Comparison of ENCODE assay signal across 38 mouse cellular contexts in the genomic region with DNA sequence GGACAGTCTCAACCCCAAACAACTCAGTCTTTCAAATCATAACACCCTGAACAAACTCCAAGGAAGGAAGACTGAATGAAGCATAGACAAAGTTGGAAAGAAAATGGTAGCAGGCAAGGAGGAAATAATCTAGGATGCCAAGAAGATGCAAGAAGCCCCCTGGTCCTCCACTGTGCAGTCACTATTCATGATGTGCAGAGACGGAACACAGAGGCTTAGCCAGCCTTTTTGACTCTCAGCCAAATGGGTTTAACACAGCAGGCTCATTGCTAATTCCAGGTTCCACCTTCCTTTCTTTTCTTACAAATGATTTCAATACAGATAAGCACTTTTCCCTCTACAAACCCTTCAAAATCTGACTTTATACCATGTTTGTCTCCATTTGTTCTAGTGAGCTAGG. TPM values are rescaled to one million over a fixed set of nuclear protein-coding genes. Genes with fewer than 3 reads are reported as not detected.
"Had no signal": no experiment of that assay in that cellular context is flagged by ENCODE, and none has a peak within 500 bp of the region (broad histone marks: within the 10 kb centered on the region; RNA-seq: fewer than 3 reads in every experiment).

No protein-coding gene starts in this region.

RNA-seq across cellular contexts. Expression of a gene that starts 1.7 kb away (rescaled TPM):
- total RNA-seq: gastrocnemius, adult 18-20 months; gastrocnemius, adult 8-10 months; gastrocnemius, postnatal 14 days; gastrocnemius, postnatal 4 days; granulocyte monocyte progenitor cell, adult 5-6 weeks; heart, adult 2 months; heart, postnatal 14 days; heart, postnatal 36 days; hematopoietic stem cell, adult 5-6 weeks; layer of hippocampus, adult 18-20 months; layer of hippocampus, adult 8-10 months; layer of hippocampus, postnatal 14 days; layer of hippocampus, postnatal 36 days; left cerebral cortex, postnatal 10 days; left cerebral cortex, postnatal 4 days; liver, adult 2 months had no signal
- polyA plus RNA-seq: heart, adult 2 months; heart, embryonic 11.5 days; heart, embryonic 13.5 days; heart, embryonic 15.5 days; heart, postnatal 0 days; hindbrain, embryonic 11.5 days; hindbrain, embryonic 15.5 days; intestine, embryonic 14.5 days; intestine, embryonic 16.5 days; kidney, embryonic 15.5 days; large intestine, adult 2 months; limb, embryonic 11.5 days; limb, embryonic 13.5 days; limb, embryonic 15.5 days; liver, adult 2 months; liver, embryonic 12.5 days; liver, embryonic 14.5 days; liver, embryonic 16.5 days had no signal

RNA-seq across cellular contexts. Expression of a gene that starts 14.7 kb away (rescaled TPM):
- total RNA-seq: gastrocnemius, adult 18-20 months; gastrocnemius, adult 8-10 months; gastrocnemius, postnatal 14 days; gastrocnemius, postnatal 4 days; granulocyte monocyte progenitor cell, adult 5-6 weeks; heart, adult 2 months; heart, postnatal 14 days; heart, postnatal 36 days; hematopoietic stem cell, adult 5-6 weeks; hindbrain, postnatal 0 days; layer of hippocampus, adult 18-20 months; layer of hippocampus, adult 8-10 months; left cerebral cortex, postnatal 10 days; liver, adult 2 months had no signal
- polyA plus RNA-seq: heart, adult 2 months; heart, embryonic 11.5 days; heart, embryonic 13.5 days; heart, embryonic 15.5 days; heart, postnatal 0 days; hindbrain, embryonic 11.5 days; hindbrain, embryonic 13.5 days; hindbrain, embryonic 15.5 days; hindbrain, postnatal 0 days; intestine, embryonic 14.5 days; intestine, embryonic 16.5 days; kidney, embryonic 15.5 days; kidney, postnatal 0 days; large intestine, adult 2 months; limb, embryonic 11.5 days; limb, embryonic 13.5 days; limb, embryonic 15.5 days; liver, adult 2 months; liver, embryonic 12.5 days; liver, embryonic 14.5 days; liver, embryonic 16.5 days had no signal

RNA-seq across cellular contexts. Expression of a gene that starts 20.5 kb away (rescaled TPM):
- total RNA-seq: gastrocnemius, adult 18-20 months; gastrocnemius, adult 8-10 months; gastrocnemius, postnatal 14 days; gastrocnemius, postnatal 4 days; granulocyte monocyte progenitor cell, adult 5-6 weeks; heart, adult 2 months; heart, postnatal 14 days; heart, postnatal 36 days; hematopoietic stem cell, adult 5-6 weeks; hindbrain, postnatal 0 days; layer of hippocampus, adult 18-20 months; layer of hippocampus, adult 8-10 months; layer of hippocampus, postnatal 14 days; layer of hippocampus, postnatal 36 days; left cerebral cortex, adult 18-20 months; left cerebral cortex, adult 8-10 months; left cerebral cortex, postnatal 10 days; left cerebral cortex, postnatal 25 days; left cerebral cortex, postnatal 4 days; liver, adult 2 months had no signal
- polyA plus RNA-seq: heart, adult 2 months; heart, embryonic 11.5 days; heart, embryonic 13.5 days; heart, embryonic 15.5 days; heart, postnatal 0 days; hindbrain, embryonic 11.5 days; hindbrain, embryonic 13.5 days; hindbrain, embryonic 15.5 days; hindbrain, postnatal 0 days; intestine, embryonic 14.5 days; intestine, embryonic 16.5 days; kidney, embryonic 15.5 days; kidney, postnatal 0 days; large intestine, adult 2 months; limb, embryonic 11.5 days; limb, embryonic 13.5 days; limb, embryonic 15.5 days; liver, adult 2 months; liver, embryonic 12.5 days; liver, embryonic 14.5 days; liver, embryonic 16.5 days had no signal

RNA-seq across cellular contexts. Expression of a gene that starts 38.1 kb away (rescaled TPM):
- total RNA-seq: gastrocnemius, adult 18-20 months; gastrocnemius, adult 8-10 months; gastrocnemius, postnatal 14 days; gastrocnemius, postnatal 4 days; granulocyte monocyte progenitor cell, adult 5-6 weeks; heart, adult 2 months; heart, postnatal 14 days; heart, postnatal 36 days; hematopoietic stem cell, adult 5-6 weeks; hindbrain, postnatal 0 days; layer of hippocampus, adult 18-20 months; layer of hippocampus, adult 8-10 months; layer of hippocampus, postnatal 14 days; layer of hippocampus, postnatal 36 days; left cerebral cortex, adult 18-20 months; left cerebral cortex, adult 8-10 months; left cerebral cortex, postnatal 10 days; left cerebral cortex, postnatal 25 days; left cerebral cortex, postnatal 4 days; liver, adult 2 months had no signal
- polyA plus RNA-seq: heart, adult 2 months; heart, embryonic 11.5 days; heart, embryonic 13.5 days; heart, embryonic 15.5 days; heart, postnatal 0 days; hindbrain, embryonic 11.5 days; hindbrain, embryonic 13.5 days; hindbrain, embryonic 15.5 days; hindbrain, postnatal 0 days; intestine, embryonic 14.5 days; intestine, embryonic 16.5 days; kidney, embryonic 15.5 days; kidney, postnatal 0 days; large intestine, adult 2 months; limb, embryonic 11.5 days; limb, embryonic 13.5 days; limb, embryonic 15.5 days; liver, adult 2 months; liver, embryonic 12.5 days; liver, embryonic 14.5 days; liver, embryonic 16.5 days had no signal
